Mouse (Mus musculus): Measurements from ENCODE around the gene Nipal4.

DNA sequence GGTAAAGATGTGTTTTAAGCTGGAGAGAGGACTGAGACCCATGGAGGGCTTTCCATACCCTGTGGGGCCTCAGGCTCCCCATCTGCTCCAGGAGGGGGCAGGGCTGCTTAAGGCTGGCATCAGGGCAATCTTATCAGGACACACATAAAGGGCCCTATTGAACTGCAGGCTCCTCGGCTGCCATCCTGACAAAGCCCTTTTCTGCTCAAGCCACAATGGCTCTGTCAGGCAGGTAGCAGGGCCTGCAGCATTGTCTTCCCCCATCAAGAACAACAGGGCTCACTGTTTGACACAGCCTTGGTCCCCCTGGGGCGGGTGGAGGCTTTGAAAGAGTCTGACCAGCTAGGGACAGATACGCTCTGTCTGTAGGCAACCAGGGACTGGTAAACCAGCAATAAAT, 3.6 kb upstream of the Nipal4 start:
- no peak for TF ChIP-seq POLR2A (IDR thresholded peaks at IDR 0.05; ENCODE audit: borderline replicate concordance, insufficient read depth, low read length)
- TF ChIP-seq CTCF (IDR thresholded peaks at IDR 0.05; ENCODE audit: borderline replicate concordance, insufficient read depth, low read depth, low read length): no peak

Measured in cerebellum, adult 2 months (tissue).